Comparison of ENCODE assay signal across 25 mouse cellular contexts in genomic region chr1:94993338-94993737, GRCm38 (mm10).
"Had no signal": no experiment of that assay in that cellular context is flagged by ENCODE, and none has a peak within 500 bp of the region (broad histone marks: within the 10 kb centered on the region; RNA-seq: fewer than 3 reads in every experiment).

No protein-coding gene starts in this region.

- H3K4me1 ChIP-seq: heart, embryonic 13.5 days; heart, embryonic 15.5 days; hindbrain, embryonic 13.5 days; hindbrain, embryonic 15.5 days; limb, embryonic 13.5 days; limb, embryonic 15.5 days; liver, embryonic 12.5 days had no signal

- H3K36me3 ChIP-seq: heart, embryonic 13.5 days; heart, embryonic 15.5 days; hindbrain, embryonic 13.5 days; hindbrain, embryonic 15.5 days; limb, embryonic 13.5 days; limb, embryonic 15.5 days; liver, embryonic 12.5 days had no signal

- DNase-seq: gastrocnemius, postnatal 14 days; gastrocnemius, postnatal 36 days; heart, adult 11 months; heart, adult 2 months; heart, postnatal 14 days; heart, postnatal 36 days; kidney, adult 18-20 months; kidney, adult 8-10 months; kidney, postnatal 10 days; kidney, postnatal 25 days; kidney, postnatal 4 days; layer of hippocampus, adult 9-11 months; layer of hippocampus, postnatal 36 days; left cerebral cortex, postnatal 4 days had no signal

- H3K4me3 ChIP-seq: heart, adult 2 months; heart, embryonic 13.5 days; heart, embryonic 15.5 days; hindbrain, embryonic 13.5 days; hindbrain, embryonic 15.5 days; limb, embryonic 13.5 days; limb, embryonic 15.5 days; liver, embryonic 12.5 days had no signal

- H3K27me3 ChIP-seq: heart, embryonic 13.5 days; heart, embryonic 15.5 days; hindbrain, embryonic 13.5 days; hindbrain, embryonic 15.5 days; limb, embryonic 13.5 days; limb, embryonic 15.5 days; liver, embryonic 12.5 days had no signal

- H3K27ac ChIP-seq: heart, adult 2 months; heart, embryonic 13.5 days; heart, embryonic 15.5 days; hindbrain, embryonic 13.5 days; hindbrain, embryonic 15.5 days; hindbrain, postnatal 0 days; limb, embryonic 13.5 days; limb, embryonic 15.5 days; liver, embryonic 12.5 days; liver, embryonic 14.5 days had no signal

- H3K9me3 ChIP-seq: heart, embryonic 13.5 days; heart, embryonic 15.5 days; hindbrain, embryonic 13.5 days; hindbrain, embryonic 15.5 days; limb, embryonic 13.5 days; limb, embryonic 15.5 days; liver, embryonic 12.5 days had no signal

- H3K9ac ChIP-seq: heart, embryonic 13.5 days; heart, embryonic 15.5 days; hindbrain, embryonic 13.5 days; hindbrain, embryonic 15.5 days; limb, embryonic 13.5 days; limb, embryonic 15.5 days; liver, embryonic 12.5 days; liver, embryonic 14.5 days had no signal

- ATAC-seq: hindbrain, postnatal 0 days; intestine, postnatal 0 days; liver, embryonic 12.5 days had no signal

- H3K4me2 ChIP-seq: heart, embryonic 11.5 days; heart, embryonic 13.5 days; heart, embryonic 15.5 days; hindbrain, embryonic 13.5 days; hindbrain, embryonic 15.5 days; limb, embryonic 13.5 days; limb, embryonic 15.5 days; liver, embryonic 12.5 days had no signal
